Mouse (Mus musculus) lung, postnatal 0 days (tissue): ENCODE data around the gene Cdh7. TPM values are rescaled to one million over a fixed set of nuclear protein-coding genes. Genes with fewer than 3 reads are reported as not detected.

Source experiments
- ATAC-seq: fragments of 200-750 bp; cut with Nextera tagmentation; 2 replicates; pipeline ENCODE4 v1.8.0; 2017; ENCODE audit warnings: moderate library complexity
- DNase-seq: peaks from one replicate; pipeline ENCODE4 v3.0.0-alpha.2; 2016; ENCODE audit warnings: low spot score
- H3K27ac ChIP-seq: fragments of 300-500 bp; sonication (generic); 2 replicates; pipeline ENCODE4 v1.5.1; 2014; ENCODE audit warnings: antibody characterized with exemption, mild to moderate bottlenecking, low read length, mixed read lengths
- H3K27me3 ChIP-seq: fragments of 300-500 bp; sonication (generic); replicated peaks from 2 replicates; pipeline ENCODE4 v1.6.1; 2014; ENCODE audit warnings: low read length, mixed read lengths; ENCODE audit not compliant: insufficient read depth
- H3K36me3 ChIP-seq: fragments of 300-500 bp; sonication (generic); 2 replicates; pipeline ENCODE4 v1.6.1; 2014; ENCODE audit warnings: low read length, mixed read lengths; ENCODE audit not compliant: insufficient read depth
- H3K4me1 ChIP-seq: fragments of 300-500 bp; sonication (generic); 2 replicates; pipeline ENCODE4 v1.6.1; 2014; ENCODE audit warnings: antibody characterized with exemption, low read depth, low read length, mixed read lengths; ENCODE audit not compliant: insufficient read depth
- H3K4me2 ChIP-seq: fragments of 300-500 bp; sonication (generic); replicated peaks from 2 replicates; pipeline ENCODE4 v1.6.1; 2014; ENCODE audit warnings: low read depth, mild to moderate bottlenecking, low read length, moderate library complexity, mixed read lengths
- H3K4me3 ChIP-seq: fragments of 300-500 bp; sonication (generic); 2 replicates; pipeline ENCODE4 v1.5.1; 2014; ENCODE audit warnings: low read depth, low read length
- H3K9ac ChIP-seq: fragments of 300-500 bp; sonication (generic); replicated peaks from 2 replicates; pipeline ENCODE4 v1.6.1; 2014; ENCODE audit warnings: low read depth, mild to moderate bottlenecking
- H3K9me3 ChIP-seq: fragments of 300-500 bp; sonication (generic); 2 replicates; pipeline ENCODE4 v1.6.1; 2016; ENCODE audit warnings: low read length, mixed read lengths
- CTCF ChIP-seq: IDR thresholded peaks from 2 replicates; pipeline ENCODE4 v1.5.1; 2016; ENCODE audit warnings: antibody characterized with exemption, mild to moderate bottlenecking
- EP300 ChIP-seq: IDR thresholded peaks from 2 replicates; pipeline ENCODE4 v1.6.1; 2016; ENCODE audit warnings: antibody characterized with exemption, mild to moderate bottlenecking, control low read depth
- WGBS: fragments of 180-500 bp; shearing (Covaris S2); extraction: QIAGEN DNeasy Blood & Tissue Kit; methylation state at CpG from one replicate; pipeline ENCODE4 v1.1.7; 2014; 5-methylcytosine and 5-hydroxymethylcytosine counted together
- polyA plus RNA-seq: library from polyadenylated mRNA; unstranded; fragments of >200 nt; fragmentation: Nextera tagmentation; extraction: Ambion mirVana; gene quantifications from 2 replicates; pipeline ENCODE4 v1.2.1, GENCODE M21; 2015

The Cdh7 gene
- not detected in 2 replicates for polyA plus RNA-seq

DNA sequence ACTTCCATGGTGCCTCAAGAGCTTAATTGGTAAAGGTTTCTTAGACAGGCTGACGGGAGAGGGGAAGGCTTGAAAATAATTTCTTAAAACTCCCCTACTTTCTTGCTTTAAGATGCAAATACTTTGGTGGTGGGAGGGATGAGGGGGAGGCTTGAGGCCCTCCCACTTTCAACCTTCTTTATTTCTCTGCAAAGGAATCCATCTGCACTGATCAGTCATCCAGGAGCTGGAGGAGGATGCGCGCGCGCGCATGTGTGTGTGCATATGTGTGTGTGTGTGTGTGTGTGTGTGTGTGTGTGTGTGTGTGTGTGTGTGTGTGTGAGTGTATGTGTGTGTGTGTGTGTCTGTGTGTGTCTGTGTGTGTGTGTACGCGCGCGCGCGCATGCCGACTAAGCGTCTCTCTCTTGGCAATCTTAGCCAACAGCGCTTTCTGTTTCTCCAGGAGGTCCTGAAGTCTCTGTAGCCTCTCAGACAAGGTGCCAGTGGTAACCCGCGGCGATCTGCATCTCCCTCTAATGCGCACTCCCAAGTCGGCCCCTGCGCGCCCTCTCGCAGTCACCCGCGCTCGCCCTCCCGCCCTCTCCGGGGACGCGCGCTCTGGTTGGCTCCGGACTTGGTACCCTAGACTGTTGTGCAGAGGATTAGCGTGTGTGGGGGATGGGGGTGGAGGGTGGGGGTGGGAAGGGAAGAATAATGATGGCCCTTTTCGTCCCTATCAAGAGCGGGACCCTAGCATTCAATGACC lies at the start of gene Cdh7:
Gene Cdh7, plus strand, starts transcription at position 368 of the 745 bp plus-strand sequence.
- 6% methylated on average over 29 of the region's 35 CpGs for WGBS
- TF ChIP-seq CTCF (no peak), EP300 (no peak)
- H3K4me1 ChIP-seq, result no peaks in the 10 kb centered on the region
- peak within 1 kb of the TSS; percentile 10; the same call in 1 of the 2 replicates for H3K4me3 ChIP-seq
- ATAC-seq, result no peak
- no peak within 1 kb of the TSS for H3K27ac ChIP-seq
- H3K9ac ChIP-seq, result no peak within 1 kb of the TSS
- no peaks in the 10 kb centered on the region for H3K36me3 ChIP-seq
- no peak for DNase-seq
- no peaks in the 10 kb centered on the region for H3K27me3 ChIP-seq
- no peaks in the 10 kb centered on the region for H3K9me3 ChIP-seq
- peak within 1 kb of the TSS; percentile 33 for H3K4me2 ChIP-seq

DNA sequence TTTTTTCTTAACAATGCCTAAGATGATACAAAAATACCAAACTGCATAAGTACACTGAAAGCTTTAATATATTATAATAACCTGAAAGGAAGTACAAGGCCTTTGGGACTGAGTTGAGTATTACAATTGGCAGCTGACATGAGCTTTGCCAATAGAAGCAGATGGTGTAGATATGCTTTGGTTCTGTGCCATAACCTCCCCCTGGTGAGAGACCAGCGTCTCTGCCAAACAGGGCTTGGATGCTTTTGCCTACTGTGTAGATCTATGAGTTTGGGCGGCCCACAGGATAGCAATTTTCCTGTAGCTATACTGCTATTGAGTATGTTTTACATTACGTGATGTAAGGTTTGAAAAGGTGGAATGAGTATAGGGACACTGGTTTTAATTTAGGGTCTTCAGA lies 49.6 kb upstream of the Cdh7 start:
- DNase-seq (no peak), ATAC-seq (no peak)
- Histone ChIP-seq H3K36me3 (no peaks in the 10 kb centered on the region), H3K27ac (no peak overlapping the region), H3K4me2 (no peak overlapping the region), H3K4me1 (no peaks in the 10 kb centered on the region), H3K9ac (no peak overlapping the region), H3K4me3 (no peak overlapping the region), H3K9me3 (no peaks in the 10 kb centered on the region), H3K27me3 (no peaks in the 10 kb centered on the region)
- WGBS, result 76% methylated on average over 3 of the region's 3 CpGs
- no peak for TF ChIP-seq CTCF
- no peak for TF ChIP-seq EP300

- no peak overlapping the region for H3K4me3 ChIP-seq
- H3K27ac ChIP-seq, result no peak overlapping the region
- no peaks in the 10 kb centered on the region for H3K4me1 ChIP-seq
- H3K9ac ChIP-seq, result no peak overlapping the region
- 69% methylated on average over 2 of the region's 2 CpGs for WGBS
- no peak for TF ChIP-seq EP300
- TF ChIP-seq CTCF, result no peak
- no peak overlapping the region for H3K4me2 ChIP-seq
- ATAC-seq (no peak), DNase-seq (no peak)
- no peaks in the 10 kb centered on the region for H3K27me3 ChIP-seq
- H3K9me3 ChIP-seq, result no peaks in the 10 kb centered on the region
- H3K36me3 ChIP-seq, result no peaks in the 10 kb centered on the region
Observed at GRCm38 (mm10) chr1:109948571-109948970, 33.7 kb upstream of the Cdh7 start.

- no peak overlapping the region for H3K9ac ChIP-seq
- H3K27ac ChIP-seq, result no peak overlapping the region
- H3K36me3 ChIP-seq, result no peaks in the 10 kb centered on the region
- no peak for ATAC-seq
- WGBS, result 71% methylated on average over 5 of the region's 5 CpGs
- H3K4me2 ChIP-seq, result no peak overlapping the region
- no peak for DNase-seq
- no peak for TF ChIP-seq EP300
- no peak for TF ChIP-seq CTCF
- no peaks in the 10 kb centered on the region for H3K4me1 ChIP-seq
- H3K27me3 ChIP-seq, result no peaks in the 10 kb centered on the region
- H3K4me3 ChIP-seq, result no peak overlapping the region
- H3K9me3 ChIP-seq, result no peaks in the 10 kb centered on the region
Observed at GRCm38 (mm10) chr1:109971721-109972425, 10.4 kb upstream of the Cdh7 start.

- no peak overlapping the region for H3K9ac ChIP-seq
- H3K4me1 ChIP-seq, result no peaks in the 10 kb centered on the region
- ATAC-seq (no peak), DNase-seq (no peak)
- WGBS, result 47% methylated on average over 4 of the region's 4 CpGs
- no peaks in the 10 kb centered on the region for H3K9me3 ChIP-seq
- no peak overlapping the region for H3K4me2 ChIP-seq
- H3K4me3 ChIP-seq, result no peak overlapping the region
- no peaks in the 10 kb centered on the region for H3K27me3 ChIP-seq
- TF ChIP-seq CTCF (no peak), EP300 (no peak)
- H3K27ac ChIP-seq, result no peak overlapping the region
- H3K36me3 ChIP-seq, result no peaks in the 10 kb centered on the region
Observed at GRCm38 (mm10) chr1:109972426-109973015, 9.7 kb upstream of the Cdh7 start.

DNA sequence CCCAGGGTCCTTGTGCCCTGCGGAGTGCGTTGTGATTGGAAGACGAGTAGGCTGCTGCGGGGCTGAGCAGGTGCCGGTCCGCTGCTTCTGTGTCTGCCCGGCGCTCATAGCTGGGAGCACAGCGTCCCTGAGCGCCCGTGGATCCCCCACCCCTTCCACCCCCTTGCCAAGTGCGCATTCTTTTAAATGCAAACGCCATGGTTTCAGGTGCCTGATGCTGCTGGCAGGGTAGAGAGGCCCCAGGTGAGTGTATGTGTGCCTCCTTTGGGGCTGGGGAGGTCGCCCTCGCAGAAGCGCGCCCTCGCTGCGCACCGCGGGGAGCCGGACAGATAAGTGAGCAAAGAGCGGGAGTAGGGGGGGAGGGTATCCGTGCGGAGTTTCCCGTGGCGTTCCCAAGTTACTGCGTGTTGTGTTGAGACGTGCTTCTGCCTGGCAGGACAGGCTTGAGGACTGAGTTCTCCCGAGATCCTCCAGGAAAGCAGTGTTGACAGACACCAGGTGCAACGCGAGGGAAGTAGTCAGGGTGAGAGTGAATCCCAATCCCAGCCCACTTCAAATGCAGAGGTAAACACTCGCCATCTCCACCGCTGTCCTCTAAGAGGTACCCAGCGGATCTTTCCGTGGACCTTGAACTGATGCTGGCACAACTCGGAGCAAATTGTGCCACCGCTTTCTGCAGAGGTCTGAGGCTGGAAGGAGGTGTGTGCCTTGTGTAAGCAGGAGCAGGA lies 742 bp downstream of the Cdh7 start:
- Histone ChIP-seq H3K4me1 (no peaks in the 10 kb centered on the region), H3K9ac (no peak overlapping the region), H3K4me3 (no peak overlapping the region), H3K36me3 (no peaks in the 10 kb centered on the region), H3K27me3 (no peaks in the 10 kb centered on the region), H3K27ac (no peak overlapping the region), H3K9me3 (no peaks in the 10 kb centered on the region), H3K4me2 (peak overlapping the region; percentile 33)
- 2% methylated on average over 38 of the region's 38 CpGs for WGBS
- TF ChIP-seq CTCF, result no peak
- no peak for TF ChIP-seq EP300
- ATAC-seq (no peak), DNase-seq (no peak)
